Mouse (Mus musculus) heart, embryonic 13.5 days (tissue): ENCODE results near the gene Myh6. TPM values are rescaled to one million over a fixed set of nuclear protein-coding genes. Genes with fewer than 3 reads are reported as not detected.

Experiments
- ATAC-seq: fragments of 200-750 bp; cut with Nextera tagmentation; 2 replicates; pipeline ENCODE4 v1.8.0; 2017; ENCODE audit warnings: moderate TSS enrichment; ENCODE audit not compliant: insufficient number of reproducible peaks, low FRiP score, low TSS enrichment; ENCODE audit errors: extremely low read depth
- H3K27ac ChIP-seq: fragments of 300-500 bp; sonication (generic); replicated peaks from 2 replicates; pipeline ENCODE4 v1.5.1; 2015; ENCODE audit warnings: moderate library complexity, mild to moderate bottlenecking, inconsistent platforms
- H3K27me3 ChIP-seq: fragments of 300-500 bp; sonication (generic); replicated peaks from 2 replicates; pipeline ENCODE4 v1.6.1; 2015; ENCODE audit warnings: mild to moderate bottlenecking, inconsistent platforms
- H3K36me3 ChIP-seq: fragments of 300-500 bp; sonication (generic); 2 replicates; pipeline ENCODE4 v1.6.1; 2015; ENCODE audit warnings: mild to moderate bottlenecking, inconsistent platforms
- H3K4me1 ChIP-seq: fragments of 300-500 bp; sonication (generic); 2 replicates; pipeline ENCODE4 v1.6.1; 2015; ENCODE audit warnings: inconsistent platforms
- H3K4me2 ChIP-seq: fragments of 300-500 bp; sonication (generic); 2 replicates; pipeline ENCODE4 v1.6.1; 2015; ENCODE audit warnings: inconsistent platforms, mild to moderate bottlenecking, moderate library complexity
- H3K4me3 ChIP-seq: fragments of 300-500 bp; sonication (generic); 2 replicates; pipeline ENCODE4 v1.5.1; 2015; ENCODE audit warnings: moderate library complexity, mild to moderate bottlenecking, inconsistent platforms
- H3K9ac ChIP-seq: fragments of 300-500 bp; sonication (generic); 2 replicates; pipeline ENCODE4 v1.6.1; 2015; ENCODE audit warnings: inconsistent platforms, mild to moderate bottlenecking, moderate library complexity
- H3K9me3 ChIP-seq: fragments of 300-500 bp; sonication (generic); 2 replicates; pipeline ENCODE4 v1.6.1; 2016; ENCODE audit warnings: inconsistent platforms
- WGBS: fragments of 180-500 bp; shearing (Covaris S2); methylation state at CpG from one replicate; pipeline ENCODE4 v1.1.7; 2015; ENCODE audit warnings: mixed read lengths; 5-methylcytosine and 5-hydroxymethylcytosine counted together
- polyA plus RNA-seq: library from polyadenylated mRNA; unstranded; fragments of >200 nt; fragmentation: Nextera tagmentation; extraction: Ambion mirVana; gene quantifications from 2 replicates; pipeline ENCODE4 v1.2.1, GENCODE M21; 2015

The Myh6 gene
- polyA plus RNA-seq, 1 experiment from 2014 or later = 1,858 TPM

- H3K9ac ChIP-seq = no peak within 1 kb of the TSS
- WGBS = 26% methylated on average over 6 of the region's 6 CpGs
- H3K27ac ChIP-seq = no peak within 1 kb of the TSS
- no peaks in the 10 kb centered on the region for H3K36me3 ChIP-seq
- peaks cover 30% of the 10 kb centered on the region for H3K4me1 ChIP-seq
- H3K4me2 ChIP-seq = no peak within 1 kb of the TSS
- no peaks in the 10 kb centered on the region for H3K9me3 ChIP-seq
- no peak for ATAC-seq
- no peak within 1 kb of the TSS for H3K4me3 ChIP-seq
- peaks cover 23% of the 10 kb centered on the region for H3K27me3 ChIP-seq
Measured at GRCm38 (mm10) chr14:54932645-54933150, 34.0 kb downstream of the Myh6 start, which contains the start of gene Il25. Gene Il25 (plus strand): TSS chr14:54932695.

GRCm38 (mm10) chr14:54930431-54930830 is 36.3 kb downstream of the Myh6 start:
- H3K9me3 ChIP-seq = no peaks in the 10 kb centered on the region
- H3K9ac ChIP-seq = no peak overlapping the region
- 33% methylated on average over 2 of the region's 2 CpGs for WGBS
- H3K27ac ChIP-seq = no peak overlapping the region
- ATAC-seq = no peak
- no peak overlapping the region for H3K4me3 ChIP-seq
- H3K27me3 ChIP-seq = peaks cover 45% of the 10 kb centered on the region
- no peaks in the 10 kb centered on the region for H3K36me3 ChIP-seq
- no peak overlapping the region for H3K4me2 ChIP-seq
- peaks cover 35% of the 10 kb centered on the region for H3K4me1 ChIP-seq

- H3K9ac ChIP-seq = no peak overlapping the region
- WGBS = 50% methylated on average over 5 of the region's 5 CpGs
- H3K9me3 ChIP-seq = no peaks in the 10 kb centered on the region
- H3K4me2 ChIP-seq = no peak overlapping the region
- no peak overlapping the region for H3K27ac ChIP-seq
- peaks cover 41% of the 10 kb centered on the region for H3K4me1 ChIP-seq
- ATAC-seq = no peak
- H3K36me3 ChIP-seq = no peaks in the 10 kb centered on the region
- H3K27me3 ChIP-seq = peaks cover 46% of the 10 kb centered on the region
- H3K4me3 ChIP-seq = no peak overlapping the region
Measured at GRCm38 (mm10) chr14:54929801-54930200, 36.9 kb downstream of the Myh6 start.

GRCm38 (mm10) chr14:54927296-54927695 is 39.4 kb downstream of the Myh6 start:
- Histone ChIP-seq H3K9me3 (no peaks in the 10 kb centered on the region), H3K4me2 (peak overlapping the region; percentile 96), H3K27me3 (peaks cover 42% of the 10 kb centered on the region), H3K4me1 (peaks cover 48% of the 10 kb centered on the region), H3K9ac (peak overlapping the region; percentile 91), H3K27ac (peak overlapping the region; percentile 93), H3K36me3 (peaks cover 2% of the 10 kb centered on the region; the same call in 1 of the 2 replicates), H3K4me3 (peak overlapping the region; percentile 66)
- WGBS = 37% methylated on average over 7 of the region's 7 CpGs
- no peak for ATAC-seq

GRCm38 (mm10) chr14:54926401-54927158 is 40.1 kb downstream of the Myh6 start:
- peaks cover 48% of the 10 kb centered on the region for H3K4me1 ChIP-seq
- H3K27ac ChIP-seq = peak overlapping the region; percentile 93
- peaks cover 42% of the 10 kb centered on the region for H3K27me3 ChIP-seq
- under 1% methylated on average over 46 of the region's 58 CpGs for WGBS
- ATAC-seq = peak; percentile 52; the same call in 1 of the 2 replicates
- no peaks in the 10 kb centered on the region; the same call in 1 of the 2 replicates for H3K9me3 ChIP-seq
- peaks cover 9% of the 10 kb centered on the region for H3K36me3 ChIP-seq
- peak overlapping the region; percentile 91 for H3K9ac ChIP-seq
- peak overlapping the region; percentile 66 for H3K4me3 ChIP-seq
- peak overlapping the region; percentile 96 for H3K4me2 ChIP-seq

- Histone ChIP-seq H3K27ac (peak within 1 kb of the TSS; percentile 93), H3K27me3 (peaks cover 42% of the 10 kb centered on the region), H3K4me3 (peak within 1 kb of the TSS; percentile 66), H3K4me2 (peak within 1 kb of the TSS; percentile 96), H3K4me1 (peaks cover 48% of the 10 kb centered on the region), H3K36me3 (peaks cover 19% of the 10 kb centered on the region), H3K9me3 (no peaks in the 10 kb centered on the region; the same call in 1 of the 2 replicates), H3K9ac (peak within 1 kb of the TSS; percentile 91)
- ATAC-seq = peak; percentile 39
- 4% methylated on average over 57 of the region's 57 CpGs for WGBS
Measured at GRCm38 (mm10) chr14:54925349-54926342, 41.1 kb downstream of the Myh6 start, which contains the start of gene Efs. Gene Efs (minus strand): TSS chr14:54926126.

GRCm38 (mm10) chr14:54924641-54925348 is 41.9 kb downstream of the Myh6 start:
- peak overlapping the region; percentile 96 for H3K4me2 ChIP-seq
- H3K9me3 ChIP-seq = no peaks in the 10 kb centered on the region; the same call in 1 of the 2 replicates
- peaks cover 27% of the 10 kb centered on the region for H3K36me3 ChIP-seq
- H3K27me3 ChIP-seq = peaks cover 42% of the 10 kb centered on the region
- peak overlapping the region; percentile 93 for H3K27ac ChIP-seq
- peak overlapping the region; percentile 91 for H3K9ac ChIP-seq
- peak; percentile 33; the same call in 1 of the 2 replicates for ATAC-seq
- 26% methylated on average over 7 of the region's 7 CpGs for WGBS
- H3K4me1 ChIP-seq = peaks cover 44% of the 10 kb centered on the region
- peak overlapping the region; percentile 66 for H3K4me3 ChIP-seq

GRCm38 (mm10) chr14:54920076-54920685 is 46.5 kb downstream of the Myh6 start:
- 86% methylated on average over 16 of the region's 16 CpGs for WGBS
- Histone ChIP-seq H3K36me3 (peaks cover 67% of the 10 kb centered on the region), H3K4me3 (no peak overlapping the region)

GRCm38 (mm10) chr14:54913343-54913742 is 53.4 kb downstream of the Myh6 start:
- 15% methylated on average over 10 of the region's 10 CpGs for WGBS
- no peak for ATAC-seq
- H3K9me3 ChIP-seq = no peaks in the 10 kb centered on the region
- peak overlapping the region; percentile 94 for H3K4me2 ChIP-seq
- peaks cover 29% of the 10 kb centered on the region for H3K4me1 ChIP-seq
- H3K9ac ChIP-seq = peak overlapping the region; percentile 91
- H3K36me3 ChIP-seq = peaks cover 48% of the 10 kb centered on the region
- peaks cover 4% of the 10 kb centered on the region; the same call in 1 of the 2 replicates for H3K27me3 ChIP-seq
- peak overlapping the region; percentile 77 for H3K4me3 ChIP-seq
- H3K27ac ChIP-seq = peak overlapping the region; percentile 74; the same call in 1 of the 2 replicates

More at GRCm38 (mm10) chr14:54920076-54920685, 46.5 kb downstream of the Myh6 start:
- no peak overlapping the region for H3K27ac ChIP-seq
- H3K9ac ChIP-seq = no peak overlapping the region
- no peaks in the 10 kb centered on the region; the same call in 1 of the 2 replicates for H3K9me3 ChIP-seq
- no peak overlapping the region for H3K4me2 ChIP-seq
- H3K27me3 ChIP-seq = peaks cover 3% of the 10 kb centered on the region
- peaks cover 17% of the 10 kb centered on the region for H3K4me1 ChIP-seq
- no peak for ATAC-seq

GRCm38 (mm10) chr14:54912886-54913285 is 53.8 kb downstream of the Myh6 start, which contains the start of gene Slc22a17:
Gene Slc22a17 (minus strand): TSS chr14:54913132.
- Histone ChIP-seq H3K4me1 (peaks cover 29% of the 10 kb centered on the region), H3K9ac (peak within 1 kb of the TSS; percentile 91), H3K4me2 (peak within 1 kb of the TSS; percentile 94), H3K9me3 (no peaks in the 10 kb centered on the region), H3K4me3 (peak within 1 kb of the TSS; percentile 77), H3K36me3 (peaks cover 49% of the 10 kb centered on the region), H3K27me3 (peaks cover 4% of the 10 kb centered on the region; the same call in 1 of the 2 replicates), H3K27ac (peak within 1 kb of the TSS; percentile 74)
- ATAC-seq = peak; percentile 28; the same call in 1 of the 2 replicates
- 1% methylated on average over 26 of the region's 28 CpGs for WGBS
